Mouse (Mus musculus) liver, embryonic 15.5 days (tissue): ENCODE data around the gene Glcci1. TPM values are rescaled to one million over a fixed set of nuclear protein-coding genes. Genes with fewer than 3 reads are reported as not detected.

ENCODE experiments used
- ATAC-seq: fragments of 200-750 bp; cut with Nextera tagmentation; 2 replicates; pipeline ENCODE4 v1.8.0; 2017; ENCODE audit warnings: moderate number of reproducible peaks, mild to moderate bottlenecking, moderate library complexity; ENCODE audit not compliant: insufficient read depth
- H3K27ac ChIP-seq: fragments of 300-500 bp; sonication (generic); replicated peaks from 2 replicates; pipeline ENCODE4 v1.5.1; 2015; ENCODE audit warnings: mild to moderate bottlenecking, inconsistent platforms
- H3K27me3 ChIP-seq: fragments of 300-500 bp; sonication (generic); 2 replicates; pipeline ENCODE4 v1.6.1; 2015; ENCODE audit warnings: mild to moderate bottlenecking, inconsistent platforms
- H3K36me3 ChIP-seq: fragments of 300-500 bp; sonication (generic); replicated peaks from 2 replicates; pipeline ENCODE4 v1.6.1; 2015; ENCODE audit warnings: moderate library complexity, mild to moderate bottlenecking, inconsistent platforms
- H3K4me1 ChIP-seq: fragments of 300-500 bp; sonication (generic); replicated peaks from 2 replicates; pipeline ENCODE4 v1.6.1; 2015; ENCODE audit warnings: inconsistent platforms
- H3K4me2 ChIP-seq: fragments of 300-500 bp; sonication (generic); 2 replicates; pipeline ENCODE4 v1.6.1; 2015; ENCODE audit warnings: moderate library complexity, mild to moderate bottlenecking, inconsistent platforms
- H3K4me3 ChIP-seq: fragments of 300-500 bp; sonication (generic); replicated peaks from 2 replicates; pipeline ENCODE4 v1.5.1; 2015; ENCODE audit warnings: mild to moderate bottlenecking, inconsistent platforms
- H3K9ac ChIP-seq: fragments of 300-500 bp; sonication (generic); 2 replicates; pipeline ENCODE4 v1.6.1; 2015; ENCODE audit warnings: moderate library complexity, mild to moderate bottlenecking, inconsistent platforms
- H3K9me3 ChIP-seq: fragments of 300-500 bp; sonication (generic); replicated peaks from 2 replicates; pipeline ENCODE4 v1.6.1; 2016; ENCODE audit warnings: inconsistent platforms
- WGBS: fragments of 180-500 bp; shearing (Covaris S2); methylation state at CpG from one replicate; pipeline ENCODE4 v1.1.7; 2015; ENCODE audit warnings: mixed read lengths; ENCODE audit not compliant: insufficient replicate concordance; 5-methylcytosine and 5-hydroxymethylcytosine counted together
- polyA plus RNA-seq: library from polyadenylated mRNA; unstranded; fragments of >200 nt; fragmentation: Nextera tagmentation; extraction: Ambion mirVana; gene quantifications from 2 replicates; pipeline ENCODE4 v1.2.1, GENCODE M21; 2015

The Glcci1 gene
- polyA plus RNA-seq, 1 experiment from 2014 or later: 1.1 TPM

- WGBS: 82% methylated on average over 2 of the region's 2 CpGs
Measured at GRCm38 (mm10) chr6:8551155-8551554, 41.8 kb downstream of the Glcci1 start.

GRCm38 (mm10) chr6:8556849-8557571 is 47.6 kb downstream of the Glcci1 start:
- ATAC-seq: no peak
- H3K27ac ChIP-seq: no peak overlapping the region
- no peaks in the 10 kb centered on the region for H3K27me3 ChIP-seq
- no peaks in the 10 kb centered on the region for H3K9me3 ChIP-seq
- no peak overlapping the region for H3K4me3 ChIP-seq
- 78% methylated on average over 5 of the region's 5 CpGs for WGBS
- H3K9ac ChIP-seq: no peak overlapping the region
- H3K4me1 ChIP-seq: no peaks in the 10 kb centered on the region
- H3K36me3 ChIP-seq: no peaks in the 10 kb centered on the region
- H3K4me2 ChIP-seq: no peak overlapping the region

More at GRCm38 (mm10) chr6:8551155-8551554, 41.8 kb downstream of the Glcci1 start:
- no peaks in the 10 kb centered on the region for H3K9me3 ChIP-seq
- H3K27ac ChIP-seq: no peak overlapping the region
- no peak for ATAC-seq
- H3K36me3 ChIP-seq: 0 out of 2 replicates have a peak, but pooled peaks cover 3% of the 10 kb centered on the region
- no peaks in the 10 kb centered on the region for H3K27me3 ChIP-seq
- H3K4me3 ChIP-seq: no peak overlapping the region
- no peak overlapping the region for H3K4me2 ChIP-seq
- no peak overlapping the region for H3K9ac ChIP-seq
- no peaks in the 10 kb centered on the region for H3K4me1 ChIP-seq

GRCm38 (mm10) chr6:8560682-8561081 is 51.3 kb downstream of the Glcci1 start:
- ATAC-seq: no peak
- no peak overlapping the region for H3K9ac ChIP-seq

GRCm38 (mm10) chr6:8582377-8582776 is 73.0 kb downstream of the Glcci1 start:
- Histone ChIP-seq H3K36me3 (no peaks in the 10 kb centered on the region), H3K4me1 (no peaks in the 10 kb centered on the region), H3K4me3 (no peak overlapping the region), H3K4me2 (no peak overlapping the region), H3K27me3 (no peaks in the 10 kb centered on the region), H3K27ac (no peak overlapping the region), H3K9ac (no peak overlapping the region), H3K9me3 (no peaks in the 10 kb centered on the region)
- 79% methylated on average over 9 of the region's 9 CpGs for WGBS
- no peak for ATAC-seq

More at GRCm38 (mm10) chr6:8560682-8561081, 51.3 kb downstream of the Glcci1 start:
- Histone ChIP-seq H3K4me2 (no peak overlapping the region), H3K4me3 (no peak overlapping the region), H3K36me3 (no peaks in the 10 kb centered on the region), H3K27ac (no peak overlapping the region), H3K4me1 (no peaks in the 10 kb centered on the region), H3K27me3 (no peaks in the 10 kb centered on the region), H3K9me3 (no peaks in the 10 kb centered on the region)
- WGBS: 80% methylated on average over 2 of the region's 2 CpGs

GRCm38 (mm10) chr6:8583892-8584291 is 74.5 kb downstream of the Glcci1 start:
- 52% methylated on average over 3 of the region's 3 CpGs for WGBS

GRCm38 (mm10) chr6:8591665-8592064 is 82.3 kb downstream of the Glcci1 start:
- ATAC-seq: no peak
- Histone ChIP-seq H3K4me1 (no peaks in the 10 kb centered on the region), H3K36me3 (no peaks in the 10 kb centered on the region), H3K27ac (no peak overlapping the region), H3K4me2 (no peak overlapping the region), H3K27me3 (no peaks in the 10 kb centered on the region), H3K4me3 (no peak overlapping the region), H3K9ac (no peak overlapping the region), H3K9me3 (no peaks in the 10 kb centered on the region)
- 87% methylated on average over 9 of the region's 9 CpGs for WGBS

More at GRCm38 (mm10) chr6:8583892-8584291, 74.5 kb downstream of the Glcci1 start:
- no peak overlapping the region for H3K27ac ChIP-seq
- H3K4me2 ChIP-seq: no peak overlapping the region
- no peak overlapping the region for H3K9ac ChIP-seq
- no peaks in the 10 kb centered on the region for H3K36me3 ChIP-seq
- no peaks in the 10 kb centered on the region for H3K4me1 ChIP-seq
- no peaks in the 10 kb centered on the region for H3K9me3 ChIP-seq
- no peak for ATAC-seq
- no peak overlapping the region for H3K4me3 ChIP-seq
- no peaks in the 10 kb centered on the region for H3K27me3 ChIP-seq

GRCm38 (mm10) chr6:8617369-8617768 is 108.0 kb downstream of the Glcci1 start:
- no peak overlapping the region for H3K27ac ChIP-seq
- no peaks in the 10 kb centered on the region for H3K27me3 ChIP-seq
- no peak overlapping the region for H3K4me3 ChIP-seq
- no peaks in the 10 kb centered on the region for H3K9me3 ChIP-seq
- H3K36me3 ChIP-seq: no peaks in the 10 kb centered on the region
- H3K4me2 ChIP-seq: no peak overlapping the region
- no peak for ATAC-seq
- no peak overlapping the region for H3K9ac ChIP-seq
- no peaks in the 10 kb centered on the region for H3K4me1 ChIP-seq
- 36% methylated on average over 2 of the region's 2 CpGs for WGBS

- ATAC-seq: no peak
- Histone ChIP-seq H3K4me3 (no peak overlapping the region), H3K27ac (no peak overlapping the region), H3K9ac (no peak overlapping the region), H3K9me3 (no peaks in the 10 kb centered on the region), H3K27me3 (no peaks in the 10 kb centered on the region), H3K4me2 (no peak overlapping the region), H3K4me1 (no peaks in the 10 kb centered on the region), H3K36me3 (no peaks in the 10 kb centered on the region)
- WGBS: 44% methylated on average over 4 of the region's 4 CpGs
Measured at GRCm38 (mm10) chr6:8619582-8620350, 110.4 kb downstream of the Glcci1 start.

- 50% methylated on average over 3 of the region's 3 CpGs for WGBS
- no peak for ATAC-seq
- Histone ChIP-seq H3K4me1 (no peaks in the 10 kb centered on the region), H3K4me2 (no peak overlapping the region), H3K27ac (no peak overlapping the region), H3K27me3 (no peaks in the 10 kb centered on the region), H3K4me3 (no peak overlapping the region), H3K9me3 (no peaks in the 10 kb centered on the region), H3K9ac (no peak overlapping the region), H3K36me3 (no peaks in the 10 kb centered on the region)
Measured at GRCm38 (mm10) chr6:8623045-8623444, 113.6 kb downstream of the Glcci1 start.

GRCm38 (mm10) chr6:8628226-8628625 is 118.8 kb downstream of the Glcci1 start:
- 67% methylated on average over 8 of the region's 8 CpGs for WGBS
- H3K9ac ChIP-seq: no peak overlapping the region
- no peak for ATAC-seq
- H3K4me2 ChIP-seq: no peak overlapping the region
- H3K9me3 ChIP-seq: no peaks in the 10 kb centered on the region
- H3K4me1 ChIP-seq: peaks cover 6% of the 10 kb centered on the region; the same call in 1 of the 2 replicates
- no peak overlapping the region for H3K4me3 ChIP-seq
- no peaks in the 10 kb centered on the region for H3K27me3 ChIP-seq
- no peaks in the 10 kb centered on the region for H3K36me3 ChIP-seq
- H3K27ac ChIP-seq: no peak overlapping the region

GRCm38 (mm10) chr6:8628715-8629267 is 119.4 kb downstream of the Glcci1 start:
- no peak overlapping the region for H3K27ac ChIP-seq
- no peaks in the 10 kb centered on the region for H3K36me3 ChIP-seq

More at GRCm38 (mm10) chr6:8628715-8629267, 119.4 kb downstream of the Glcci1 start:
- Histone ChIP-seq H3K9ac (no peak overlapping the region), H3K4me1 (peaks cover 6% of the 10 kb centered on the region; the same call in 1 of the 2 replicates), H3K27me3 (no peaks in the 10 kb centered on the region), H3K9me3 (no peaks in the 10 kb centered on the region), H3K4me2 (no peak overlapping the region), H3K4me3 (no peak overlapping the region)
- no peak for ATAC-seq
- 72% methylated on average over 7 of the region's 7 CpGs for WGBS
